Mouse (Mus musculus) hindbrain, embryonic 15.5 days (tissue): ENCODE data around the gene Eif4e1b. TPM values are rescaled to one million over a fixed set of nuclear protein-coding genes. Genes with fewer than 3 reads are reported as not detected.
A peak's percentile ranks its signal among the peaks of the same experiment; 100 is the strongest.

Source experiments
- ATAC-seq: fragments of 200-750 bp; cut with Nextera tagmentation; 2 replicates; pipeline ENCODE4 v1.8.0; 2017; ENCODE audit warnings: low read depth, moderate number of reproducible peaks, moderate TSS enrichment; ENCODE audit not compliant: low FRiP score
- H3K27ac ChIP-seq: fragments of 300-500 bp; sonication (generic); replicated peaks from 2 replicates; pipeline ENCODE4 v1.5.1; 2015; ENCODE audit warnings: mild to moderate bottlenecking, inconsistent platforms
- H3K27me3 ChIP-seq: fragments of 300-500 bp; sonication (generic); 2 replicates; pipeline ENCODE4 v1.6.1; 2015; ENCODE audit warnings: control low read depth, inconsistent platforms
- H3K36me3 ChIP-seq: fragments of 300-500 bp; sonication (generic); 2 replicates; pipeline ENCODE4 v1.6.1; 2015; ENCODE audit warnings: control low read depth, inconsistent platforms
- H3K4me1 ChIP-seq: fragments of 300-500 bp; sonication (generic); replicated peaks from 2 replicates; pipeline ENCODE4 v1.6.1; 2015; ENCODE audit warnings: control low read depth, inconsistent platforms
- H3K4me2 ChIP-seq: fragments of 300-500 bp; sonication (generic); 2 replicates; pipeline ENCODE4 v1.6.1; 2015; ENCODE audit warnings: moderate library complexity, mild to moderate bottlenecking, inconsistent platforms
- H3K4me3 ChIP-seq: fragments of 300-500 bp; sonication (generic); 2 replicates; pipeline ENCODE4 v1.5.1; 2015; ENCODE audit warnings: mild to moderate bottlenecking, inconsistent platforms
- H3K9ac ChIP-seq: fragments of 300-500 bp; sonication (generic); 2 replicates; pipeline ENCODE4 v1.6.1; 2015; ENCODE audit warnings: inconsistent platforms
- H3K9me3 ChIP-seq: fragments of 300-500 bp; sonication (generic); 2 replicates; pipeline ENCODE4 v1.6.1; 2016; ENCODE audit warnings: control low read depth, inconsistent platforms
- WGBS: fragments of 180-500 bp; shearing (Covaris S2); methylation state at CpG from one replicate; pipeline ENCODE4 v1.1.7; 2015; 5-methylcytosine and 5-hydroxymethylcytosine counted together
- polyA plus RNA-seq: library from polyadenylated mRNA; unstranded; fragments of >200 nt; fragmentation: Nextera tagmentation; extraction: Ambion mirVana; gene quantifications from 2 replicates; pipeline ENCODE4 v1.2.1, GENCODE M21; 2015

Gene Eif4e1b
- polyA plus RNA-seq, 1 experiment from 2014 or later, result not detected

- H3K4me2 ChIP-seq, result no peak overlapping the region; the same call in 1 of the 2 replicates
- no peak for ATAC-seq
- peaks cover 27% of the 10 kb centered on the region for H3K4me1 ChIP-seq
- no peaks in the 10 kb centered on the region for H3K27me3 ChIP-seq
- H3K9ac ChIP-seq, result no peak overlapping the region
- no peak overlapping the region for H3K4me3 ChIP-seq
- H3K36me3 ChIP-seq, result no peaks in the 10 kb centered on the region
- 0 out of 2 replicates have a peak overlapping the region, but pooled peaks have one; percentile 14 for H3K27ac ChIP-seq
- H3K9me3 ChIP-seq, result no peaks in the 10 kb centered on the region
- 60% methylated on average over 5 of the region's 5 CpGs for WGBS
These were observed 53.3 kb downstream of the Eif4e1b start for GRCm38 (mm10) chr13:54837061-54837460.

DNA sequence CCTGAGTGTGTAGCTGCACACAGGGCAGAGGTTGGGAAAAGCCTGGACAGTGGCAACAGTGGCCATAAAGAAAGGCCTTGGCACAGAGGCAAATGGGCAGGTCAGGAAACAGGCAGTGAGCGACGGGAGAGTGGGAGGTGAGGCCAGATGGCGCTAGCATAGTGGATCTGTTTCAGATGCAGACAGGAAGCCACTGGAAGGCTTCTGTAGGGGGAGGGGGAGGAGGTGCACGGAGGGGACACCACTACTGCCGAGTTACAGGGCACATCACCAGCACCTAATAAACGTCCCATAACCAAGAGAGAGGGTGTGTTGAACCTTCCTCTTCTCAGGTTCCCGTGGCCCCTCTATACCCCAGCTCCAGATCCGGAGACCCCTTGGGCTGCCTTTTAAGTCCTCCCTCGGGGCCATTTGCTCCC, 53.7 kb downstream of the Eif4e1b start:
- Histone ChIP-seq H3K4me3 (no peak overlapping the region), H3K9me3 (no peaks in the 10 kb centered on the region), H3K9ac (no peak overlapping the region), H3K27me3 (no peaks in the 10 kb centered on the region), H3K4me1 (peaks cover 27% of the 10 kb centered on the region), H3K27ac (0 out of 2 replicates have a peak overlapping the region, but pooled peaks have one; percentile 14), H3K4me2 (no peak overlapping the region; the same call in 1 of the 2 replicates), H3K36me3 (no peaks in the 10 kb centered on the region)
- no peak; the same call in 1 of the 2 replicates for ATAC-seq
- WGBS, result 14% methylated on average over 9 of the region's 9 CpGs

Other genes starting within 250 kb of the Eif4e1b start
- gene 4833439L19Rik, start 218.6 kb upstream of the Eif4e1b start, polyA plus RNA-seq, result 249 and 256 TPM in 2 replicates
- 105 and 111 TPM in 2 replicates for gene Arl10, start 209.0 kb upstream of the Eif4e1b start, polyA plus RNA-seq
- 58.0 and 62.0 TPM in 2 replicates for gene Nop16, start 193.9 kb upstream of the Eif4e1b start, polyA plus RNA-seq
- 255 and 261 TPM in 2 replicates for gene Higd2a, start 193.8 kb upstream of the Eif4e1b start, polyA plus RNA-seq
- gene Cltb, start 172.7 kb upstream of the Eif4e1b start, polyA plus RNA-seq, result 206 and 226 TPM in 2 replicates
- gene Faf2, start 162.2 kb upstream of the Eif4e1b start, polyA plus RNA-seq, result 64.9 and 66.4 TPM in 2 replicates
- gene Rnf44, start 90.1 kb upstream of the Eif4e1b start, polyA plus RNA-seq, result 90.7 and 91.5 TPM in 2 replicates
- gene Cdhr2, start 82.5 kb upstream of the Eif4e1b start, polyA plus RNA-seq, result 0.17 and 0.26 TPM in 2 replicates
- 24.8 and 33.9 TPM in 2 replicates for gene Gprin1, start 34.1 kb upstream of the Eif4e1b start, polyA plus RNA-seq
- gene Sncb, start 17.4 kb upstream of the Eif4e1b start, polyA plus RNA-seq, result 77.2 and 95.2 TPM in 2 replicates
- 95.7 and 98.3 TPM in 2 replicates for gene Tspan17, start 5.4 kb downstream of the Eif4e1b start, polyA plus RNA-seq
- gene Unc5a, start 165.4 kb downstream of the Eif4e1b start, polyA plus RNA-seq, result 13.2 and 16.0 TPM in 2 replicates
- 0.99 and 1.2 TPM in 2 replicates for gene Hk3, start 237.4 kb downstream of the Eif4e1b start, polyA plus RNA-seq